Mouse (Mus musculus): ENCODE data around the gene Rnf224. TPM values are rescaled to one million over a fixed set of nuclear protein-coding genes. Genes with fewer than 3 reads are reported as not detected.

The Rnf224 gene
- polyA plus RNA-seq, 1 experiment, result not detected

- H3K4me1 ChIP-seq (ENCODE audit: control insufficient read depth), result peaks cover 89% of the 10 kb centered on the region
- no peaks in the 10 kb centered on the region for H3K9me3 ChIP-seq (ENCODE audit: control insufficient read depth, low read length)
- peak overlapping the region; percentile 7 for H3K4me3 ChIP-seq (replicated peaks)
- H3K27me3 ChIP-seq (ENCODE audit: control insufficient read depth), result no peaks in the 10 kb centered on the region
- TF ChIP-seq GATA1 (IDR thresholded peaks at IDR 0.05; ENCODE audit: low read length) (no peak), TAL1 (IDR thresholded peaks at IDR 0.05; ENCODE audit: low read length) (no peak)
- H3K36me3 ChIP-seq (ENCODE audit: control insufficient read depth), result peaks cover 52% of the 10 kb centered on the region
Observed at GRCm38 (mm10) chr2:25267241-25267640, 30.7 kb upstream of the Rnf224 start.

GRCm38 (mm10) chr2:25266720-25267119, 30.1 kb upstream of the Rnf224 start:
- no peaks in the 10 kb centered on the region for H3K27me3 ChIP-seq (ENCODE audit: control insufficient read depth)
- H3K4me3 ChIP-seq (replicated peaks), result peak overlapping the region; percentile 12
- peaks cover 93% of the 10 kb centered on the region for H3K4me1 ChIP-seq (ENCODE audit: control insufficient read depth)
- peaks cover 51% of the 10 kb centered on the region for H3K36me3 ChIP-seq (ENCODE audit: control insufficient read depth)
- no peaks in the 10 kb centered on the region for H3K9me3 ChIP-seq (ENCODE audit: control insufficient read depth, low read length)
- TF ChIP-seq TAL1 (IDR thresholded peaks at IDR 0.05; ENCODE audit: low read length), result no peak
- TF ChIP-seq GATA1 (IDR thresholded peaks at IDR 0.05; ENCODE audit: low read length), result no peak

- Histone ChIP-seq H3K27me3 (ENCODE audit: control insufficient read depth) (no peaks in the 10 kb centered on the region), H3K36me3 (ENCODE audit: control insufficient read depth) (peaks cover 44% of the 10 kb centered on the region), H3K4me3 (replicated peaks) (peak overlapping the region; percentile 12), H3K4me1 (ENCODE audit: control insufficient read depth) (peaks cover 92% of the 10 kb centered on the region), H3K9me3 (ENCODE audit: control insufficient read depth, low read length) (no peaks in the 10 kb centered on the region)
- TF ChIP-seq TAL1 (IDR thresholded peaks at IDR 0.05; ENCODE audit: low read length) (no peak), GATA1 (IDR thresholded peaks at IDR 0.05; ENCODE audit: low read length) (no peak)
Observed at GRCm38 (mm10) chr2:25265897-25266656, 29.5 kb upstream of the Rnf224 start.

- no peak for TF ChIP-seq TAL1 (IDR thresholded peaks at IDR 0.05; ENCODE audit: low read length)
- TF ChIP-seq GATA1 (IDR thresholded peaks at IDR 0.05; ENCODE audit: low read length), result no peak
- no peaks in the 10 kb centered on the region for H3K27me3 ChIP-seq (ENCODE audit: control insufficient read depth)
- H3K9me3 ChIP-seq (ENCODE audit: control insufficient read depth, low read length), result no peaks in the 10 kb centered on the region
- peaks cover 80% of the 10 kb centered on the region for H3K4me1 ChIP-seq (ENCODE audit: control insufficient read depth)
- no peak overlapping the region for H3K4me3 ChIP-seq (replicated peaks)
- H3K36me3 ChIP-seq (ENCODE audit: control insufficient read depth), result peaks cover 32% of the 10 kb centered on the region
Observed at GRCm38 (mm10) chr2:25264851-25265250, 28.3 kb upstream of the Rnf224 start.

GRCm38 (mm10) chr2:25264286-25264660, 27.7 kb upstream of the Rnf224 start:
- TF ChIP-seq TAL1 (IDR thresholded peaks at IDR 0.05; ENCODE audit: low read length) (no peak), GATA1 (IDR thresholded peaks at IDR 0.05; ENCODE audit: low read length) (no peak)
- peak overlapping the region; percentile 90 for H3K4me3 ChIP-seq (replicated peaks)
- H3K36me3 ChIP-seq (ENCODE audit: control insufficient read depth), result peaks cover 26% of the 10 kb centered on the region
- no peaks in the 10 kb centered on the region for H3K9me3 ChIP-seq (ENCODE audit: control insufficient read depth, low read length)
- peaks cover 77% of the 10 kb centered on the region for H3K4me1 ChIP-seq (ENCODE audit: control insufficient read depth)
- H3K27me3 ChIP-seq (ENCODE audit: control insufficient read depth), result no peaks in the 10 kb centered on the region

GRCm38 (mm10) chr2:25263623-25264285, 27.2 kb upstream of the Rnf224 start:
- Histone ChIP-seq H3K27me3 (ENCODE audit: control insufficient read depth) (no peaks in the 10 kb centered on the region), H3K4me3 (replicated peaks) (peak overlapping the region; percentile 90), H3K4me1 (ENCODE audit: control insufficient read depth) (peaks cover 73% of the 10 kb centered on the region), H3K36me3 (ENCODE audit: control insufficient read depth) (peaks cover 21% of the 10 kb centered on the region), H3K9me3 (ENCODE audit: control insufficient read depth, low read length) (no peaks in the 10 kb centered on the region)
- TF ChIP-seq TAL1 (IDR thresholded peaks at IDR 0.05; ENCODE audit: low read length), result no peak
- no peak for TF ChIP-seq GATA1 (IDR thresholded peaks at IDR 0.05; ENCODE audit: low read length)

GRCm38 (mm10) chr2:25262795-25263622, 26.4 kb upstream of the Rnf224 start:
- Histone ChIP-seq H3K27me3 (ENCODE audit: control insufficient read depth) (no peaks in the 10 kb centered on the region), H3K4me3 (replicated peaks) (peak overlapping the region; percentile 90), H3K36me3 (ENCODE audit: control insufficient read depth) (peaks cover 13% of the 10 kb centered on the region), H3K4me1 (ENCODE audit: control insufficient read depth) (peaks cover 68% of the 10 kb centered on the region), H3K9me3 (ENCODE audit: control insufficient read depth, low read length) (no peaks in the 10 kb centered on the region)
- TF ChIP-seq GATA1 (IDR thresholded peaks at IDR 0.05; ENCODE audit: low read length), result no peak
- no peak for TF ChIP-seq TAL1 (IDR thresholded peaks at IDR 0.05; ENCODE audit: low read length)

GRCm38 (mm10) chr2:25262291-25262767, 25.7 kb upstream of the Rnf224 start, which contains the start of gene Tprn:
Gene Tprn (plus strand): TSS chr2:25262618.
- TF ChIP-seq TAL1 (IDR thresholded peaks at IDR 0.05; ENCODE audit: low read length) (no peak), GATA1 (IDR thresholded peaks at IDR 0.05; ENCODE audit: low read length) (0 out of 2 replicates have a peak, but pooled peaks have one; percentile 5)
- Histone ChIP-seq H3K4me1 (ENCODE audit: control insufficient read depth) (peaks cover 61% of the 10 kb centered on the region), H3K27me3 (ENCODE audit: control insufficient read depth) (no peaks in the 10 kb centered on the region), H3K4me3 (replicated peaks) (peak within 1 kb of the TSS; percentile 90), H3K9me3 (ENCODE audit: control insufficient read depth, low read length) (no peaks in the 10 kb centered on the region), H3K36me3 (ENCODE audit: control insufficient read depth) (peaks cover 7% of the 10 kb centered on the region)

Measured in erythroblast, embryonic 14.5 days (primary cell).